Mouse (Mus musculus): ENCODE measurements around the gene Cyth4.

Gene Cyth4

GRCm38 (mm10) chr15:78632387-78632786 is 35.5 kb downstream of the Cyth4 start:
- ChIA-PET CTCF (interaction anchor here in 1 of 4 experiments (0.6 to 1.9 kb wide), 2 partner anchors 9 to 37 kb away, joined by 3 to 8 read pairs; no protein-coding TSS in a partner anchor), POLR2A (no interaction called here)

- CTCF ChIA-PET: interaction anchor here in 2 of 4 experiments (1.1 to 1.9 kb wide), 2 partner anchors 10 kb away, joined by 4 to 8 read pairs; no protein-coding TSS in a partner anchor
- POLR2A ChIA-PET: no interaction called here
These were observed 36.6 kb downstream of the Cyth4 start for GRCm38 (mm10) chr15:78633413-78633812.

- ChIA-PET CTCF (interaction anchor here (0.5 to 2.1 kb wide), 6 partner anchors 10 to 449 kb away, joined by 3 to 8 read pairs (median 5); no protein-coding TSS in a partner anchor), POLR2A (interaction anchor here in 1 of 4 experiments (0.6 kb wide), 1 partner anchor 9 kb away, joined by 3 read pairs; no protein-coding TSS in a partner anchor)
These were observed 37.4 kb downstream of the Cyth4 start for GRCm38 (mm10) chr15:78634095-78634737.

- ChIA-PET CTCF (interaction anchor here in 1 of 4 experiments (0.6 to 2.1 kb wide), 5 partner anchors 12 to 107 kb away, joined by 3 to 5 read pairs (median 4); no protein-coding TSS in a partner anchor), POLR2A (interaction anchor here in 1 of 4 experiments (0.5 kb wide), 1 partner anchor 9 kb away, joined by 3 read pairs; no protein-coding TSS in a partner anchor)
These were observed 38.4 kb downstream of the Cyth4 start for GRCm38 (mm10) chr15:78635231-78635630.

- ChIA-PET POLR2A (interaction anchor here in 2 of 4 experiments (0.7 to 1.1 kb wide), 2 partner anchors 9 to 19 kb away, joined by 3 read pairs; no protein-coding TSS in a partner anchor), CTCF (interaction anchor here in 3 of 4 experiments (0.5 to 2.0 kb wide), 6 partner anchors 48 to 628 kb away, joined by 3 to 5 read pairs (median 3); no protein-coding TSS in a partner anchor)
These were observed 46.8 kb downstream of the Cyth4 start for GRCm38 (mm10) chr15:78643633-78644032.

- POLR2A ChIA-PET: interaction anchor here in 3 of 4 experiments (0.5 to 1.0 kb wide), 3 partner anchors 10 to 44 kb away, joined by 3 read pairs; no protein-coding TSS in a partner anchor
- CTCF ChIA-PET: interaction anchor here (0.6 to 2.0 kb wide), 5 partner anchors 16 to 75 kb away, joined by 3 to 5 read pairs (median 3); no protein-coding TSS in a partner anchor
These were observed 47.8 kb downstream of the Cyth4 start for GRCm38 (mm10) chr15:78644606-78645005.

- ChIA-PET POLR2A (interaction anchor here in 1 of 4 experiments (1.6 kb wide), 1 partner anchor 11 kb away, joined by 4 read pairs; no protein-coding TSS in a partner anchor), CTCF (no interaction called here)
These were observed 50.9 kb downstream of the Cyth4 start for GRCm38 (mm10) chr15:78647746-78648145.

GRCm38 (mm10) chr15:78651169-78651568 is 54.3 kb downstream of the Cyth4 start:
- POLR2A ChIA-PET: interaction anchor here in 1 of 4 experiments (0.6 kb wide), 2 partner anchors 58 to 1030 kb away, joined by 3 to 4 read pairs; no protein-coding TSS in a partner anchor
- CTCF ChIA-PET: interaction anchor here in 3 of 4 experiments (0.6 to 1.1 kb wide), 5 partner anchors 56 to 566 kb away, joined by 3 to 8 read pairs (median 3); no protein-coding TSS in a partner anchor

GRCm38 (mm10) chr15:78664268-78664667 is 67.4 kb downstream of the Cyth4 start:
- CTCF ChIA-PET: interaction anchor here in 1 of 4 experiments (0.6 kb wide), 1 partner anchor 91 kb away, joined by 3 read pairs; no protein-coding TSS in a partner anchor
- POLR2A ChIA-PET: no interaction called here

GRCm38 (mm10) chr15:78669221-78669871 is 72.5 kb downstream of the Cyth4 start:
- ChIA-PET CTCF (interaction anchor here in 3 of 4 experiments (0.5 to 1.2 kb wide), 4 partner anchors 51 to 314 kb away, joined by 3 to 5 read pairs (median 4); partner anchors contain the start of gene Pdxp (in 1 of the 3)), POLR2A (no interaction called here)

- CTCF ChIA-PET: no interaction called here
- POLR2A ChIA-PET: interaction anchor here in 1 of 4 experiments (0.6 kb wide), 1 partner anchor 25 kb away, joined by 3 read pairs; no protein-coding TSS in a partner anchor
These were observed 73.5 kb downstream of the Cyth4 start for GRCm38 (mm10) chr15:78670341-78670740.
